Mouse (Mus musculus) gastrocnemius, adult 18-20 months (tissue): ENCODE data around the gene Elp1. TPM values are rescaled to one million over a fixed set of nuclear protein-coding genes. Genes with fewer than 3 reads are reported as not detected.

Experiments used
- DNase-seq: peaks from one replicate; pipeline ENCODE4 v3.0.0; 2021; ENCODE audit warnings: low spot score
- total RNA-seq, 2 experiments: library from RNA; stranded (reverse); gene quantifications; 2 replicates each; pipeline ENCODE4 v1.2.3; 2021

Elp1 gene
- total RNA-seq, 2 experiments from 2014 or later, result 24.8 to 25.5 TPM

GRCm38 (mm10) chr4:56716801-56717200, 85.3 kb downstream of the Elp1 start:
- no peak for DNase-seq

GRCm38 (mm10) chr4:56713155-56713554, 89.0 kb downstream of the Elp1 start:
- no peak for DNase-seq

GRCm38 (mm10) chr4:56702234-56702633, 99.9 kb downstream of the Elp1 start:
- DNase-seq, result peak; percentile 23

Other genes starting within 250 kb of the Elp1 start
- not detected for gene Gm26657, start 62.3 kb downstream of the Elp1 start, total RNA-seq
- gene Actl7b, start 60.9 kb downstream of the Elp1 start, total RNA-seq, result not detected
- not detected for gene Actl7a, start 58.9 kb downstream of the Elp1 start, total RNA-seq
- gene Fam206a, start within 50 bp of the Elp1 start, total RNA-seq, result 1 to 10 TPM; 1.2 to 1.3 TPM
- 10 to 100 TPM in 1 of 2 experiments, 1 to 10 TPM in 1; 9.2 to 10.0 TPM for gene Ctnnal1, start 62.9 kb upstream of the Elp1 start, total RNA-seq
- gene Tmem245, start 145.1 kb upstream of the Elp1 start, total RNA-seq, result 10 to 100 TPM; 19.7 to 21.1 TPM
- not detected for gene Frrs1l, start 188.1 kb upstream of the Elp1 start, total RNA-seq